Mouse (Mus musculus): ENCODE results near the gene Gm11084. TPM values are rescaled to one million over a fixed set of nuclear protein-coding genes. Genes with fewer than 3 reads are reported as not detected.

Gene Gm11084
- polyA plus RNA-seq, 1 experiment: not detected

- Histone ChIP-seq H3K27ac (ENCODE audit: insufficient read depth, low read depth, low read length) (no peak overlapping the region), H3K4me3 (ENCODE audit: insufficient read depth, low read length) (no peak overlapping the region), H3K4me1 (ENCODE audit: control insufficient read depth, insufficient read depth, low read length) (peaks cover 10% of the 10 kb centered on the region)
- TF ChIP-seq CTCF (IDR thresholded peaks at IDR 0.05; ENCODE audit: low read depth, low read length) (no peak), POLR2A (IDR thresholded peaks at IDR 0.05; ENCODE audit: borderline replicate concordance, low read depth, low read length) (no peak)
Measured at GRCm38 (mm10) chr2:73012636-73013035, 26.1 kb upstream of the Gm11084 start.

DNA sequence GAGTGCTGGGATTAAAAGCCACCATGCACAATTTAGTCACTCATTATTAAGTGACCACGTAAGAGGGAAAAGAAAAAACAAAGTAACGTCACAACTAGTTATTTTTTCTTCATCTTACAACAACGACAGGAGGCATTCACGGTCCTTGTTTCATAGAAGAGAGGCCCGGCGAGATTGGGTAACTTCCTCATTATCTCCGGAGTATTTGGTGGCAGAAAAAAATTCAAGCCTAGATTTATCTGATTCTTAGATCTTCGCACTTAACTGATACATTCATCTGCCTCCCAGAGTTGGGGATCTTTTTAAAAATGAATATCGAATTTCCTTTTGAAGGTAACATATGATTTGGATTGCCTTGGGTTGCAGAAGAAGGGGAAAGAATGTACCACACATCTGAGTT is 21.0 kb upstream of the Gm11084 start:
- peaks cover 36% of the 10 kb centered on the region for H3K4me1 ChIP-seq (ENCODE audit: control insufficient read depth, insufficient read depth, low read length)
- TF ChIP-seq POLR2A (IDR thresholded peaks at IDR 0.05; ENCODE audit: borderline replicate concordance, low read depth, low read length) (no peak), CTCF (IDR thresholded peaks at IDR 0.05; ENCODE audit: low read depth, low read length) (no peak)
- no peak overlapping the region for H3K4me3 ChIP-seq (ENCODE audit: insufficient read depth, low read length)
- peak overlapping the region; percentile 48 for H3K27ac ChIP-seq (ENCODE audit: insufficient read depth, low read depth, low read length)

DNA sequence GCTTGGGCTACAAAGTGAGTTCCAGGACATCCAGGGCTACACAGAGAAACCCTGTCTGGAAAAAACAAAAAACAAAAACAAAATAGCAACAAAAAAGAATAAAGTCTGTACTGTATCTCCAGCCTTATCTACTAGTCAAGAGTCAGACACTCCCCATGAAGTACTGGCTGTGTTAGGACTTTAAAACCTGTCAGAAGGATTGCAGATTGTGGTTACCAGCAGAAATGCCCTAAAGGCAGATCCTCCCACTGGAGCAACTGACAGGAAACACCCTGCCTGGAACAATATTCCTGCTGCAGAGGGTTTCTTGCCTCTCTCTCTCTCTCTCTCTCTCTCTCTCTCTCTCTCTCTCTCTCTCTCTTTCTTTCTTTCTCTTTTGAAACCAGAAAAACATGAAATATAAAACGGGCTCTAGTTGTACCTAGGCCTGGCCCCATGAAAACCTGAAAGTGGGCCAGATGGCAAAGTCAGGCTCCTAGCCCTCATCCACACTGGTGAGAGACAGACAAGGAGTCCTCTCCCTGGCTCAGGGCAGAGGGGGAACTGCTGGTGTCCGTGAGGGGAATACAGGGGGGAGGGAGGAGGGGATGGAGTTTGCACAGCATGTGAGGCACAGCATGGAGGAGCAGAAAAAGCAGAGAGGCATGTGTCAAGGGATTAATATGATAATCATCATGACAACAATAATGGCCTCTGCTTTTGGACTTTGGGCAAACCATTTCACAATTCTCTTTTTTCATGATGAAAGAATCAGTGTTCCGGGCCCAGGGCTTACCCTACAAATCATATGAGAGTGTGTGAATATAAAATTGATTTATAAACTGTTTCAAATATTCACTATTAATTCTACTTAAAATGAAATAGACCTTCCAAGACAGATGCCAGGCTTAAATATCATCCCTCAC is 19.3 kb upstream of the Gm11084 start:
- no peak overlapping the region for H3K4me3 ChIP-seq (ENCODE audit: insufficient read depth, low read length)
- peaks cover 46% of the 10 kb centered on the region for H3K4me1 ChIP-seq (ENCODE audit: control insufficient read depth, insufficient read depth, low read length)
- TF ChIP-seq POLR2A (IDR thresholded peaks at IDR 0.05; ENCODE audit: borderline replicate concordance, low read depth, low read length) (no peak), CTCF (IDR thresholded peaks at IDR 0.05; ENCODE audit: low read depth, low read length) (no peak)
- peak overlapping the region; percentile 95 for H3K27ac ChIP-seq (ENCODE audit: insufficient read depth, low read depth, low read length)

DNA sequence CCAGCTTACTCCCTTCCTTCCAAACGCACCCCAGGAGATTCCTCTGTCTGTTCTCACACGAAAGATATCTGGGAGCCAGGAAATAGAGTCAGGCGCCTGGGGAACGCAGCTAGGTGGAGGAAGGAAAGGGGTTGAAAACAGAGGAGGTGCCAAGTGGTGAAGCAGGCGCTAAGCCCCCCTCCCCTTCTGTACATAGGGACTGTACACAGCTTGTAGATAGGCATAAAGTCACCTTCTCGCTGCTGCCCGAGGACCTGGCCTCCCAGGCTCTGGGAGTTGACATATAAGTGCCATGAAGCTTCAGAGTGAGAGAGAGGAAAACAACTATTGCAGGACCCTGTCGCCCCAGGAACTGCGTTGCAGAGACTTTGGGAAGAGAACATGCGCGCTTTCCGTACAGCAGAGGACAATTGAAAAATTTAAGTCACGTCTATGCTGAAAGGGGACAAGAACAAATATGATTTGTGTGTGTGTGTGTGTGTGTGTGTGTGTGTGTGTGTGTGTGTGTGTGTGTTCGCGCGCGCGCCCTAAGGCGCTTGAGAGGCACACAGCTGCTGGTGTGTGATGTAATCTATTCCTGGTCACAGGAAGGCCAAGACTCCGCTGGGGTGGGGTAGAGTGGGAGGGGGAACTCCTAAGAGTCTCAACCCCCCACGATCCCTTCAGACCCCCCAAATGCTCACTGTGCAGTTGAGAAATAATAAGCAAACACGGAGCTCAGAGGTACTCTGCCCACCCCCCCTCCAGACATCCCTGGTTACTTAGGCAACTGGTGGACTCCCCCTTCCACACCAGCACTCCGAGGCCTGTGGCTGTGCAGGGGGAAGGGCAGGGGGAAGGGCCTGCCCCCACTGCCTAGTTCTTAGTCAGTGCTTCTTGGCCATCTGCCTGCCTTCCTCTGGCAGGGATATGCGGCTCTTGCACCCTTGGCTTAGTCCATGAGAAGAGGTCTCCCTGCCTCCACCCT is 17.5 kb upstream of the Gm11084 start:
- peak overlapping the region; percentile 48 for H3K4me3 ChIP-seq (ENCODE audit: insufficient read depth, low read length)
- TF ChIP-seq CTCF (IDR thresholded peaks at IDR 0.05; ENCODE audit: low read depth, low read length) (no peak), POLR2A (IDR thresholded peaks at IDR 0.05; ENCODE audit: borderline replicate concordance, low read depth, low read length) (no peak)
- H3K4me1 ChIP-seq (ENCODE audit: control insufficient read depth, insufficient read depth, low read length): peaks cover 46% of the 10 kb centered on the region
- H3K27ac ChIP-seq (ENCODE audit: insufficient read depth, low read depth, low read length): peak overlapping the region; percentile 95

DNA sequence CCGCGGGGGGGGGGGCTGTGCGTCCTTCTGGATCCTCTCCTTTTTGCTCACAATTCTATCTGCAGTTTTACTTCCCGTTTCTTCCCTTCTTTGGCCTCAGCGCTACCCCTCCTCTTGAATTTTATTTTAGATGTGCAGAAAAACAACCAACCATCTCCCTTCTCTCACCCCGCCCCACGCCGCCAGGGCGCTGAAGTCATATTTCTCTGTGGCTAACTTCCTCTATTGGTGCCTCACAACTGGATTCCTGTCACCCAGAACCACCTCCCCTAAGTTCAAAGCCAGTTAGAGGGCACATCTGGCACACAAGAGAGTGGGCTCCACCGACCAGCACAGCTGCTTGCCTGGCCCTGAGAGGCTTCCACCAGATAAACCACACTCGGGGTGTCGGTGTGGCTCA is 16.5 kb upstream of the Gm11084 start:
- Histone ChIP-seq H3K4me3 (ENCODE audit: insufficient read depth, low read length) (no peak overlapping the region), H3K27ac (ENCODE audit: insufficient read depth, low read depth, low read length) (peak overlapping the region; percentile 95), H3K4me1 (ENCODE audit: control insufficient read depth, insufficient read depth, low read length) (peaks cover 46% of the 10 kb centered on the region)
- no peak for TF ChIP-seq POLR2A (IDR thresholded peaks at IDR 0.05; ENCODE audit: borderline replicate concordance, low read depth, low read length)
- no peak for TF ChIP-seq CTCF (IDR thresholded peaks at IDR 0.05; ENCODE audit: low read depth, low read length)

DNA sequence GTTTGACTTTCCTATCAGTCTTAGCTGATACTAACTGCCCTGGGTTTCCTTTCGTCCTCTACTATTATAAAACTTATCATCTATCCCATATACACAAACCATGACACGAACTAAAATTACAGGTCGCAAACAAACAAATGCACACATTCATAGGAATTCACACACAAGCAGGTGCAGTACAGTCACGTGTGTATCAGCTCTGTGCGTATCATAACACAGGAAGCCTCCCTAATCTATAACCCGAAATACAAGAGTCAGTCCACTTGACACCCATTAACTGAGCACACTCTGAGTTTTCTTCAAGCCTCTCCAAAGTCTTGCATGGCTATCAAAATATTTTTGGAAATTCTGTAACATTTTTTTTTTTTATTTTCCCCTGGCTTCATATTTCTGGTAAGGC is 15.9 kb upstream of the Gm11084 start:
- Histone ChIP-seq H3K27ac (ENCODE audit: insufficient read depth, low read depth, low read length) (peak overlapping the region; percentile 69), H3K4me1 (ENCODE audit: control insufficient read depth, insufficient read depth, low read length) (peaks cover 47% of the 10 kb centered on the region), H3K4me3 (ENCODE audit: insufficient read depth, low read length) (no peak overlapping the region)
- TF ChIP-seq POLR2A (IDR thresholded peaks at IDR 0.05; ENCODE audit: borderline replicate concordance, low read depth, low read length): no peak
- no peak for TF ChIP-seq CTCF (IDR thresholded peaks at IDR 0.05; ENCODE audit: low read depth, low read length)

DNA sequence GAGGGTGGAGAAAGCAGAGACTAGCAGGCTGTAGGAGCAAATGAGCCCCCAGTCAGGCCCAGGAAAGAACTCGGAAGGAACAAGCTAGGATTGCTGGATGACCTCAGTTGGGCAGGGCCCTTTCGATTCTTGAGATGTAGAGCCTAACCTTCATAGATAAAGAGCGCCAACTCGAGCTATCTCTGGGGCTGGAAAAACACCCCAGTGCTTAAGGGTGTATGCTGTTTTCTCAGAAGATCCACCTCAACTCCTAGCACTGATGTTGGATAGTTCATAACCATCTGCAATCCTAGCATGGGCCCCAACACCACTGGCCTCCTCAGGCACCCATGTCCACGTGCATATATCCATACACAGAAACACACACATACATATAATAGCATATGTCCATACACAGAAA is 15.5 kb upstream of the Gm11084 start:
- TF ChIP-seq CTCF (IDR thresholded peaks at IDR 0.05; ENCODE audit: low read depth, low read length): no peak
- TF ChIP-seq POLR2A (IDR thresholded peaks at IDR 0.05; ENCODE audit: borderline replicate concordance, low read depth, low read length): no peak
- Histone ChIP-seq H3K4me1 (ENCODE audit: control insufficient read depth, insufficient read depth, low read length) (peaks cover 48% of the 10 kb centered on the region), H3K4me3 (ENCODE audit: insufficient read depth, low read length) (no peak overlapping the region), H3K27ac (ENCODE audit: insufficient read depth, low read depth, low read length) (no peak overlapping the region)

DNA sequence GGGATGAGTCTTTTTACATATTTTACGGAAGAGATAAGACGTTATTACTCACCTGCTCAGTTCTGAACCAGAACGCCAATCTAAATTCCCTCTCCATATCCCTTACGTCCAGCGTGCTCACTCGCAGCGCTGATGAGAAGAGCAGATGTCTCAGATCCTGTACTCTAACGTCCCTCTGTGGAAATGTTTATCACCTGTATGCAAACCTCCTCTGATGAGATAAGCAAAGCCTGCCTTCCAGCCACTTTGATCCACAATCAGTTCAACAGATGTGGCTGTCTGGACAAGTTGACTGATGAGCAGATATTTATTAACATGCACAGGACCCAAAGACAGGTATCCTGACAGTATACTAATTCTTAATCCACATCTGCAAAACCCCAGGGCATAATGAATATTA is 13.7 kb upstream of the Gm11084 start:
- Histone ChIP-seq H3K27ac (ENCODE audit: insufficient read depth, low read depth, low read length) (no peak overlapping the region), H3K4me3 (ENCODE audit: insufficient read depth, low read length) (no peak overlapping the region), H3K4me1 (ENCODE audit: control insufficient read depth, insufficient read depth, low read length) (peaks cover 49% of the 10 kb centered on the region)
- TF ChIP-seq POLR2A (IDR thresholded peaks at IDR 0.05; ENCODE audit: borderline replicate concordance, low read depth, low read length) (no peak), CTCF (IDR thresholded peaks at IDR 0.05; ENCODE audit: low read depth, low read length) (no peak)

DNA sequence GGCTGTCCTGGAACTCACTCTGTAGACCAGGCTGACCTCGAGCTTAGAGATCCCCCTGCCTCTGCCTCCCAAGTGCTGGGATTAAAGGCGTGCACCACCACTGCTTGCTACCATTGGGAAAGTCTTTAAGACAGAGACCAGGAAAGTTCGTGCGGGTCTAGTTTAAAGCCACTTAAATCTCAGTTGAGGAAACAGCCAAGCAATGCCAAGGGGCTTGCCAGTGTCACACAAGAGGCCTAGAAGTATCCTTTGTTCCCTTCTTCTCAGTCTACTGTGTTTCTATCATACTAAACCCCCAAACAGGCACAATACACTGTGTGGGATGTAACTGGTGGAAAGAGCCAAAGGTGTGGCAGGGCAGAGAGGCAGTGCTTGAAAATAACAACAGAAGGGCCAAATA is 11.1 kb upstream of the Gm11084 start:
- no peak overlapping the region for H3K4me3 ChIP-seq (ENCODE audit: insufficient read depth, low read length)
- H3K27ac ChIP-seq (ENCODE audit: insufficient read depth, low read depth, low read length): no peak overlapping the region
- no peak for TF ChIP-seq CTCF (IDR thresholded peaks at IDR 0.05; ENCODE audit: low read depth, low read length)
- no peak for TF ChIP-seq POLR2A (IDR thresholded peaks at IDR 0.05; ENCODE audit: borderline replicate concordance, low read depth, low read length)
- H3K4me1 ChIP-seq (ENCODE audit: control insufficient read depth, insufficient read depth, low read length): peaks cover 39% of the 10 kb centered on the region

Data from bone marrow macrophage, adult 2 months (primary cell).